Mouse (Mus musculus) midbrain, postnatal 0 days (tissue): ENCODE measurements around the gene Pltp. TPM values are rescaled to one million over a fixed set of nuclear protein-coding genes. Genes with fewer than 3 reads are reported as not detected.

ENCODE experiments used
- ATAC-seq: fragments of 200-750 bp; cut with Nextera tagmentation; 2 replicates; pipeline ENCODE4 v1.8.0; 2017; ENCODE audit warnings: moderate number of reproducible peaks, mild to moderate bottlenecking, moderate TSS enrichment, moderate library complexity; ENCODE audit not compliant: low FRiP score
- DNase-seq: peaks from one replicate; pipeline ENCODE4 v3.0.0-alpha.2; 2015; ENCODE audit warnings: low spot score
- H3K27ac ChIP-seq: fragments of 300-500 bp; sonication (generic); 2 replicates; pipeline ENCODE4 v1.5.1; 2014; ENCODE audit warnings: low read depth, mild to moderate bottlenecking, low read length, mixed read lengths
- H3K27me3 ChIP-seq: fragments of 300-500 bp; sonication (generic); 2 replicates; pipeline ENCODE4 v1.6.1; 2014; ENCODE audit warnings: low read length, control low read depth, mixed read lengths; ENCODE audit not compliant: insufficient read depth
- H3K36me3 ChIP-seq: fragments of 300-500 bp; sonication (generic); 2 replicates; pipeline ENCODE4 v1.6.1; 2014; ENCODE audit warnings: low read length, control low read depth, mixed read lengths; ENCODE audit not compliant: insufficient read depth
- H3K4me1 ChIP-seq: fragments of 300-500 bp; sonication (generic); 2 replicates; pipeline ENCODE4 v1.6.1; 2014; ENCODE audit warnings: mild to moderate bottlenecking, control low read depth, antibody characterized with exemption, low read length, mixed read lengths; ENCODE audit not compliant: insufficient read depth
- H3K4me2 ChIP-seq: fragments of 300-500 bp; sonication (generic); 2 replicates; pipeline ENCODE4 v1.6.1; 2014; ENCODE audit warnings: low read depth, mild to moderate bottlenecking, low read length, mixed read lengths; ENCODE audit not compliant: poor library complexity, severe bottlenecking
- H3K4me3 ChIP-seq: fragments of 300-500 bp; sonication (generic); 2 replicates; pipeline ENCODE4 v1.5.1; 2014; ENCODE audit warnings: low read depth, mild to moderate bottlenecking, low read length, moderate library complexity
- H3K9ac ChIP-seq: fragments of 300-500 bp; sonication (generic); replicated peaks from 2 replicates; pipeline ENCODE4 v1.6.1; 2014; ENCODE audit warnings: mild to moderate bottlenecking, low read length, moderate library complexity, mixed read lengths; ENCODE audit not compliant: poor library complexity, severe bottlenecking
- H3K9me3 ChIP-seq: fragments of 300-500 bp; sonication (generic); 2 replicates; pipeline ENCODE4 v1.6.1; 2016; ENCODE audit warnings: low read length, control low read depth
- CTCF ChIP-seq: IDR thresholded peaks from 2 replicates; pipeline ENCODE4 v1.5.1; 2016; ENCODE audit warnings: antibody characterized with exemption, mild to moderate bottlenecking
- WGBS: fragments of 180-500 bp; shearing (Covaris S2); extraction: QIAGEN DNeasy Blood & Tissue Kit; methylation state at CpG from one replicate; pipeline ENCODE4 v1.1.7; 2014; 5-methylcytosine and 5-hydroxymethylcytosine counted together
- polyA plus RNA-seq: library from polyadenylated mRNA; unstranded; fragments of >200 nt; fragmentation: Nextera tagmentation; extraction: Ambion mirVana; gene quantifications from 2 replicates; pipeline ENCODE4 v1.2.1, GENCODE M21; 2015
- total RNA-seq: library from RNA; depleted of rRNA; stranded (reverse); fragments of >200 nt; gene quantifications from 2 replicates; pipeline ENCODE4 v1.2.3, GENCODE M21; 2014

Gene Pltp
- total and polyA plus RNA-seq, 2 experiments from 2014 or later = 55.5 to 85.5 TPM

- no peak for TF ChIP-seq CTCF
- Histone ChIP-seq H3K27me3 (no peaks in the 10 kb centered on the region), H3K27ac (peak within 1 kb of the TSS; percentile 93), H3K4me3 (peak within 1 kb of the TSS; percentile 63), H3K9ac (peak within 1 kb of the TSS; percentile 74), H3K9me3 (no peaks in the 10 kb centered on the region), H3K4me2 (peak within 1 kb of the TSS; percentile 58), H3K36me3 (peaks cover 36% of the 10 kb centered on the region), H3K4me1 (peaks cover 5% of the 10 kb centered on the region; the same call in 1 of the 2 replicates)
- peak; percentile 99 for DNase-seq
- ATAC-seq = peak; percentile 98
- WGBS = 1% methylated on average over 32 of the region's 32 CpGs
Measured at GRCm38 (mm10) chr2:164822636-164823165, 34.8 kb downstream of the Pltp start, which contains the start of gene Zswim1. Gene Zswim1, plus strand, starts transcription at chr2:164822686.

GRCm38 (mm10) chr2:164821060-164821459 is 36.5 kb downstream of the Pltp start:
- no peak overlapping the region for H3K4me2 ChIP-seq
- ATAC-seq (no peak), DNase-seq (no peak)
- H3K4me1 ChIP-seq = peaks cover 5% of the 10 kb centered on the region; the same call in 1 of the 2 replicates
- H3K9me3 ChIP-seq = no peaks in the 10 kb centered on the region
- no peaks in the 10 kb centered on the region for H3K27me3 ChIP-seq
- no peak overlapping the region for H3K4me3 ChIP-seq
- 85% methylated on average over 6 of the region's 6 CpGs for WGBS
- no peak overlapping the region for H3K27ac ChIP-seq
- no peak for TF ChIP-seq CTCF
- H3K36me3 ChIP-seq = peaks cover 29% of the 10 kb centered on the region
- H3K9ac ChIP-seq = no peak overlapping the region

GRCm38 (mm10) chr2:164817703-164818102 is 39.8 kb downstream of the Pltp start:
- ATAC-seq (no peak), DNase-seq (no peak)
- Histone ChIP-seq H3K36me3 (peaks cover 15% of the 10 kb centered on the region), H3K4me2 (no peak overlapping the region), H3K27ac (no peak overlapping the region), H3K4me3 (no peak overlapping the region), H3K9ac (no peak overlapping the region), H3K9me3 (no peaks in the 10 kb centered on the region), H3K4me1 (no peaks in the 10 kb centered on the region), H3K27me3 (no peaks in the 10 kb centered on the region)
- peak; percentile 14; the same call in 1 of the 2 replicates for TF ChIP-seq CTCF
- 81% methylated on average over 5 of the region's 5 CpGs for WGBS

GRCm38 (mm10) chr2:164817206-164817605 is 40.3 kb downstream of the Pltp start:
- H3K27me3 ChIP-seq = no peaks in the 10 kb centered on the region
- TF ChIP-seq CTCF = no peak
- 85% methylated on average over 6 of the region's 6 CpGs for WGBS
- H3K27ac ChIP-seq = no peak overlapping the region
- no peak overlapping the region for H3K4me2 ChIP-seq
- H3K4me1 ChIP-seq = no peaks in the 10 kb centered on the region
- H3K4me3 ChIP-seq = no peak overlapping the region
- peaks cover 15% of the 10 kb centered on the region for H3K36me3 ChIP-seq
- no peak for DNase-seq
- no peak for ATAC-seq
- H3K9me3 ChIP-seq = no peaks in the 10 kb centered on the region
- H3K9ac ChIP-seq = no peak overlapping the region

GRCm38 (mm10) chr2:164815821-164816220 is 41.7 kb downstream of the Pltp start:
- Histone ChIP-seq H3K4me1 (no peaks in the 10 kb centered on the region), H3K9ac (no peak overlapping the region), H3K4me2 (no peak overlapping the region), H3K27me3 (no peaks in the 10 kb centered on the region), H3K36me3 (peaks cover 9% of the 10 kb centered on the region), H3K9me3 (no peaks in the 10 kb centered on the region), H3K4me3 (no peak overlapping the region), H3K27ac (no peak overlapping the region)
- ATAC-seq (no peak), DNase-seq (no peak)
- 89% methylated on average over 8 of the region's 8 CpGs for WGBS
- TF ChIP-seq CTCF = no peak

GRCm38 (mm10) chr2:164815348-164815747 is 42.2 kb downstream of the Pltp start:
- Histone ChIP-seq H3K4me2 (no peak overlapping the region), H3K4me1 (no peaks in the 10 kb centered on the region), H3K27me3 (no peaks in the 10 kb centered on the region), H3K4me3 (no peak overlapping the region), H3K9me3 (no peaks in the 10 kb centered on the region), H3K9ac (no peak overlapping the region), H3K27ac (no peak overlapping the region), H3K36me3 (peaks cover 5% of the 10 kb centered on the region)
- WGBS = 93% methylated on average over 5 of the region's 5 CpGs
- ATAC-seq (no peak), DNase-seq (no peak)
- TF ChIP-seq CTCF = no peak
